In the genomic region with DNA sequence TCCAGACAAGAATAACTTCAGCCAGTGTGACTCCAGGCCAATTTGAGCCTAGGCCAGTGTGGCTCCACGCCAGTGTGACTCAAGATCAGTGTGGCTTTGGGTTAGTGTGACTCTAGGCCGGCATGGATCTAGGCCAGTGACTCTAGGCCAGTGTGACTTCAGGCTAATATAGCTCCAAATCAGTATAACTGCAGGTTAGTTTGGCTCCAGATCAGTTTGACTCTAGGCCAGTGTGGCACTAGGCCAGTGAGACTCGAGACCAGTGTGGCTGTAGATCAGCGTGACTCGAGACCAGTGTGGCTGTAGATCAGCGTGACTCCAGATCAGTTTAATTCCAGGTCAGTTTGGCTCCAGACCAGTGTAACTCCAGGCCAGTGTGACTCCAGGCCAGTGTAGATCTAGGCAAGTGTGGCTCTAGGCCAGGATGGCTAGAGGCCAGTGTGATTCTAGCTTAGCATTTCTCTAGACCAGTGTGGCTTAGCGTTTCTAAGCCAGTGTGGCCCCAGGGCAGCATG, we compare ENCODE assay signal across 8 mouse cellular contexts. TPM values are rescaled to one million over a fixed set of nuclear protein-coding genes. Genes with fewer than 3 reads are reported as not detected.
DNase-seq lines count a peak whose midpoint lies in the region; ATAC-seq lines count a peak whose summit lies in the region.

No protein-coding gene starts in this region.

- no peak overlapping the region for H3K9ac ChIP-seq in heart, embryonic 12.5 days

- ATAC-seq in heart, embryonic 12.5 days (ENCODE audit: insufficient number of reproducible peaks, low FRiP score), result no peak

- H3K4me1 ChIP-seq in heart, embryonic 12.5 days (replicated peaks), result no peaks in the 10 kb centered on the region
- H3K4me1 ChIP-seq in hindbrain, embryonic 10.5 days (replicated peaks), result no peaks in the 10 kb centered on the region

- H3K36me3 ChIP-seq in heart, embryonic 12.5 days, result peaks cover 83% of the 10 kb centered on the region
- H3K36me3 ChIP-seq in hindbrain, embryonic 10.5 days, result peaks cover 98% of the 10 kb centered on the region

- H3K4me3 ChIP-seq in heart, embryonic 12.5 days, result no peak overlapping the region
- no peak overlapping the region for H3K4me3 ChIP-seq in hindbrain, embryonic 10.5 days

- DNase-seq in heart, adult 11 months, result peak; percentile 98
- DNase-seq in adrenal gland, postnatal 10 days, result peak; percentile 76
- DNase-seq in gastrocnemius, postnatal 25 days, result peak; percentile 85
- DNase-seq in lung, adult 18-20 months, result peak; percentile 60 to 68
- DNase-seq in embryo, embryonic 11 days, result no peak
- DNase-seq in hindbrain, embryonic 10.5 days (ENCODE audit: low spot score), result no peak
- no peak for DNase-seq in spleen, adult 12 weeks (ENCODE audit: low spot score)

- no peak overlapping the region for H3K4me2 ChIP-seq in heart, embryonic 12.5 days

- no peak overlapping the region for H3K27ac ChIP-seq in heart, embryonic 12.5 days (ENCODE audit: poor library complexity, severe bottlenecking)
- H3K27ac ChIP-seq in hindbrain, embryonic 10.5 days, result no peak overlapping the region

- no peaks in the 10 kb centered on the region for H3K9me3 ChIP-seq in heart, embryonic 12.5 days (replicated peaks)
- no peaks in the 10 kb centered on the region for H3K9me3 ChIP-seq in hindbrain, embryonic 10.5 days

- WGBS in heart, embryonic 12.5 days, result 91% methylated on average over 7 of the region's 7 CpGs
- WGBS in hindbrain, embryonic 10.5 days, result 94% methylated on average over 7 of the region's 7 CpGs

- H3K27me3 ChIP-seq in heart, embryonic 12.5 days (replicated peaks), result no peaks in the 10 kb centered on the region
- H3K27me3 ChIP-seq in hindbrain, embryonic 10.5 days (ENCODE audit: insufficient read depth, poor library complexity, severe bottlenecking), result no peaks in the 10 kb centered on the region

RNA-seq across cellular contexts. Expression of a gene that starts 47.1 kb away (rescaled TPM):
- polyA plus RNA-seq in heart, embryonic 12.5 days (2016; fragmentation: Nextera tagmentation; extraction: Ambion mirVana), result 19.3 and 20.1 TPM in 2 replicates
- 10 to 100 TPM; 22.5 to 31.4 TPM for total RNA-seq in adrenal gland, postnatal 10 days (2021)
- 10 to 100 TPM; 16.2 to 16.3 TPM for total RNA-seq in gastrocnemius, postnatal 25 days (2021)
- 19.0 and 21.9 TPM in 2 replicates for polyA plus RNA-seq in hindbrain, embryonic 10.5 days (2016; fragmentation: Nextera tagmentation; extraction: Ambion mirVana)

Comparison
In these comparisons a context has a peak if more than half of its experiments do, and no peak if none do; other contexts are left out.
1. DNase-seq: peak in heart, adult 11 months (single experiment), adrenal gland, postnatal 10 days (single experiment), gastrocnemius, postnatal 25 days (single experiment) and lung, adult 18-20 months (2 of 2); none in embryo, embryonic 11 days (single experiment), hindbrain, embryonic 10.5 days (single experiment) and spleen, adult 12 weeks (single experiment).